Mouse (Mus musculus): Measurements from ENCODE around the gene Rasgrp2.

- TF ChIP-seq CTCF (IDR thresholded peaks at IDR 0.05; ENCODE audit: control insufficient read depth, insufficient read depth, low read length) (no peak), POLR2A (IDR thresholded peaks at IDR 0.05; ENCODE audit: borderline replicate concordance, control insufficient read depth, low read depth, low read length) (no peak)
Observed at GRCm38 (mm10) chr19:6409936-6410335, 10.8 kb downstream of the Rasgrp2 start.

Data from bone marrow, adult 2 months (tissue).